Mouse (Mus musculus): ENCODE measurements around the gene Plekhg1.

The Plekhg1 gene

GRCm38 (mm10) chr10:3892368-3892767 is 152.2 kb downstream of the Plekhg1 start:
- no peak for DNase-seq

DNA sequence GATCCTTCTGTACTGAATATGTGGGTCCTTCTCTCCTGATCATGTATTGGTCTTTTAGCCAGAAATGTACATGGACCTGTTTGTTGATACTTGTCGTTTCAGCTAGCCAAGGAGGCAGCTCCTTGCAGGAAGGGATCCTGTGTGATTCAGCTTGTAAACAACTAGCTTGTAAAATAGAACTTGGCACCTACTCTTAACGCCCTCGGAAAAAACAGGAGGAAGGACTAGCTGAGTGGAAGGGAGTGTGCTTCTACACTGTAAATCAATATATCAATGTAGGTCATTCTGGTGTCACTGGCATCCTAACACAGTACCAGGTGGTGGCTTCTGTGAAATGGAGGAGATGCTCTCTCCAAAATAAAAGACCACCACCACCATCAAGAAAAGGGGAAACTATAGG is 157.9 kb downstream of the Plekhg1 start:
- DNase-seq, result no peak

DNA sequence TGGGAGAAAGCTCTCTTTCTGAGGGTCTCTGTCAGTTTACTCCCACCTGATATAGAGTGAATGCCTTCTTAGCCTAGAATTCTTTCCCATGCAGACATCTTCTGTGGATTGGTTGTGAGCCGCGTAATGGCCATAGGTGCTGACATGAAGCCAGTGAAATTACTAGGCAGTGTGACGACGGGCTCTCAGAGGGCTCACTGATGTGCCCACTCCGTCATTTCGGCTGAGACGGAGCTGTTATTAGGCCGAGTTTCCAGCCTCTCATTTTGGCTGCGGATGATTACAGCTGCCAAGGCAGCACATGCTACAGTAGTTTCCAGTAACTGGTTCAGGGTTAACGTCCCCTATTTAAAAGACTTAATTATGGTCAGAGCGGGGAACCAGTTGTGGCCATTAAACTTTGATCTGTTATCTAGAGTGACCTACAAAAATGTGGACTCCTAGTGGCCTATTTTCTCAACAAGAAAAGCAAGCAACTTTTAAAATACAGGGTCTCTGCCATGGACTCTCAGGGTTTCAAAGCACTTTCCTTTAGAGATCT is 160.3 kb downstream of the Plekhg1 start:
- peak; percentile 70 for DNase-seq

DNA sequence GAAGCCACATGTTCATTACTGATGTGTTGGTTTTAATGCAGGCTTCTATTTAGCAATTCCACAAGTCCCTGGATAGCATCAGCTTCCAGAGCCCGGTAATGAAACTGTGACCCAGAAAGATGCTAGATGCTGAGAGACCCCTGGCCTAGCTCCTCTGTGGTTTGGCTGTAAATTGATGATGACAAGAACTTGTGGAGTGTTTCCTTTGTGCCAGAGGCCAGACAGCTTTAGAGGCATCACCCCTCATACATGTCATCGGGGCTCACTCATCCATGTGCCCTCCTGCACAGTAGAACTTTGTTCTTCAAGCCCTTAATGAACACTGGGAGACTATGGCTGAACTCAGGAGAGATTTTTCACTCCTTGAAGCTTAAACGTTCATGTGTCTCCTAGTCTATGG is 165.6 kb downstream of the Plekhg1 start:
- peak; percentile 97 for DNase-seq

DNA sequence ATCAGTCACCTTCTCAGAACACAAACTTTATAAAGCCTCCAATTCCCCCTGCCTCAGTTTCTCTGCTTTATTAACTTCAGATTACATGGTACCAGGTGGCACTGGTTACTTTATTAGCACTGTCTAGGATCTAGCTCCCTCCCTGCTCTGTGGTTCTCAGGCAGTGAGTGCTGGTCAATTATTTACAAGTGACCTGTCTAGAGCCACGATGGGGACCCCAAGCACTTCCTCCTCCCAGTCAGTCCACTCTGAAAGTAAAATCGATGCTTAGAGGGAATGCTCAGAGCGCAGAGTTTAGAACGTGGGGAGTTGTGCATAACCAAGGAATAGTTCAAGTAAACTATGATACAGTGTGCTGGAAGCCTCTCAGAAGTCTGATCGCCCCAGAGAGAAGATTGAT is 173.9 kb downstream of the Plekhg1 start:
- no peak for DNase-seq

- peak; percentile 92 for DNase-seq
These were observed 180.4 kb downstream of the Plekhg1 start for GRCm38 (mm10) chr10:3920368-3921152.

- no peak for DNase-seq
These were observed 187.9 kb downstream of the Plekhg1 start for GRCm38 (mm10) chr10:3928008-3928545.

GRCm38 (mm10) chr10:3931831-3932230 is 191.7 kb downstream of the Plekhg1 start:
- peak; percentile 62 for DNase-seq

GRCm38 (mm10) chr10:3933311-3933940 is 193.3 kb downstream of the Plekhg1 start:
- no peak for DNase-seq

DNA sequence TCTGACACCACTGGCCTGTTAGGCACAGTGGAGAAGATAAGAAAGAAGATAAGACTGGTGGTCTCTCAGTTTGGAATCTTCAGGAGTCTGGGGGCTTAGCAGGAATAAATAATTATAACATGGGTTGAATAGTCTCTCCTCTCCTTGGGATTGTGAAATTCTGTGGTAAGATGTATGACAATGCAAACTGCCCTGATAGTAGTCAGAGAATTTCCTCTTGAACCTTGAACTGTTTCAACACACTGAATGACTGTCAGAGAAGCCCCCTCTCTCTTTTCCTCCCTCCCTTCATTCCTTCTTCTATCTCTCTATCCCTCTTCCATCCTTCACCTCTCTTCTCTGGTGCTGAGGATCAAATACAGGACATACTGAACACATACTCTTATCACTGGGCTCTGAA is 196.7 kb downstream of the Plekhg1 start:
- DNase-seq, result no peak

DNA sequence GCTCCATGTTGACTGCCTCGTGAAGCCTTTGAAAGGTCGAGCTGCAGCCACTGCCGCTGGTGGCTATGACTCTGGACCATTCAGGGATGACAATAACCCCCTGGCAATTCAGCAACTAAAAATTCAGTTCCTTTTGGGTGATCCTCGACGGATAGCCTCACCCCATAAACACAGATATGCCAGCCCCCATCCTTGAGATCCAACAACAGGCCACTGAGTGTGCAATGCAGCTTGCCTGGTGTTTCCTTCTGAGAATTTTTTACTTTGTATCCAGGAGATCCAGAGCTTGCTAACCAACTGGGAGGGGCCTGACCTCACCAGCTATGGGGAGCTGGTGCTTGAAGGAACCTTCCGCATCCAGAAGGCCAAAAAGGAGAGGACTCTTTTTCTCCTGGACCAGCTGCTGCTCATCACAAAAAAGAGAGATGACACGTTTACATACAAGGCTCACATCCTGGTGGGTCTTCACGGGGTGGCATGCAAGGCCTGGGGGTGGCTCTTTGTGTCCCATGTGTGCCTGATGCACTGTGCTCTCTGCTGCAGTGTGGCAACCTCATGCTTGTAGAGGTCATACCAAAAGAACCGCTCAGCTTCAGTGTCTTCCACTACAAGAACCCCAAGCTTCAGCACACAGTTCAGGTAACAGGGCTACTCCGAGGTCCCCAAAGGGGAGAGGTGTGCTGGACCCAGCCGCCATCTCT is 199.9 kb downstream of the Plekhg1 start:
- DNase-seq, result no peak

GRCm38 (mm10) chr10:3940596-3940975 is 200.4 kb downstream of the Plekhg1 start:
- no peak for DNase-seq

GRCm38 (mm10) chr10:3941054-3941757 is 201.0 kb downstream of the Plekhg1 start:
- DNase-seq, result peak; percentile 87

DNA sequence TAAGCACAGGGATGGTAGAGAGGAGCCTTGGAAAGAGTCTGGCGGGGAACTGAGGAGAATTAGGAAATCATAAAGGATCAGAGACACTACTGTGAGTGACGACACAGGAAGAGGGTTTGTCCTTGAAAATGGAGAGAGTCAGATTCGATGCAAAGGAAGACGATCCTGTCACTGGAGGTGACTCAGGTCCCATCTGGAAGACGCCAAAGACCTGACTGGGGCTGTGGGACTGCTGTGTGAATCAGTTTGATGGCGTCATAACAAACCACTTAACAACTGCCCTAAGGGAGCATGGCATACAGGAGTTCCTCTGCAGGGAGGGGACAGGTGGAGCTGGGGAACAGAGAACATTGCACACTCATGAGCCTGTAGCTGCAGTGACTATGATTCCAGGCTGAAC is 202.1 kb downstream of the Plekhg1 start:
- no peak for DNase-seq

DNA sequence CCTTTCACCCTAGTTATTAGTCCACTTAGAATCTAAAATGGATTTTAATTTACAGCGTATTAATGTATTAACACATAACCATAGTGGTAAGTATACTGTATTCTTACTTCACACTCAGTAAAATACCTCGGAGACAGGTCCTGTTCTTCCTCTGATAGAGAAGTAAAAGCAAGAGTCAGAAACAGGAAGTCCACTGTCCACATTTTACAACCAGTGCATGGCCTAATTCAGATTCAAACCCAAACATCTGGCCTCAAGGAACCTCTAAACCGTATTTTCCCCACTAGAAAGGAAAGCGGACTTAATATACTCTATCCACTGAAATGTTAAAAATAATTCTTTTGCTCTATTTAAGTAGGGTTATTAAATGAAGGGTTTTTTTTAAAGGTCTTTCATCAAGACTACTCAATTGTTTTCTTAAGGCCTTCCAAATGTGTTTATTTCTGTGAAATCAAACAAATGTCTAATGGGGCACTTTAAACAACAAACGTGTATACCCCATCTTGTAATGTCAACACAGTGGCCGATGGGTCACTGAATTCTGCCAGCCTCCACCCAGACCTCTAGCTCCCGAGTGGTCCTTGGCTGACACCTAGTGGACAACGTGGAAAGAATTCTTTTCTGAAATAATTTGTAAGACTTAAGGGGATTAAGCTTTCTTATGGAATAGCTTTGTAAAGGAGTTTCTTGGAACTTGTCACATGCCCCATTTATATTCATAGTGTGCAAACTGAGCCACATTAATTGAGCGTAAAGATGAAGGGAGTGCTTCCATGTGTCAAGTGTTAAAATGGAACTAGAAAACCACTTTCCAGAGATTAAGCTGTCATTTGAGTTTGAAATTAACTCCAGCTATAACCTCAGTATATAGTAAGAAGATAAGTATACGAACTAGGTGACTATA is 203.6 kb downstream of the Plekhg1 start:
- peak; percentile 90 for DNase-seq

GRCm38 (mm10) chr10:3946871-3947270 is 206.7 kb downstream of the Plekhg1 start:
- no peak for DNase-seq

GRCm38 (mm10) chr10:3947346-3947745 is 207.2 kb downstream of the Plekhg1 start:
- no peak for DNase-seq

- DNase-seq, result no peak
These were observed 209.1 kb downstream of the Plekhg1 start for GRCm38 (mm10) chr10:3949306-3949705.

GRCm38 (mm10) chr10:3956471-3956870 is 216.3 kb downstream of the Plekhg1 start:
- no peak for DNase-seq

DNA sequence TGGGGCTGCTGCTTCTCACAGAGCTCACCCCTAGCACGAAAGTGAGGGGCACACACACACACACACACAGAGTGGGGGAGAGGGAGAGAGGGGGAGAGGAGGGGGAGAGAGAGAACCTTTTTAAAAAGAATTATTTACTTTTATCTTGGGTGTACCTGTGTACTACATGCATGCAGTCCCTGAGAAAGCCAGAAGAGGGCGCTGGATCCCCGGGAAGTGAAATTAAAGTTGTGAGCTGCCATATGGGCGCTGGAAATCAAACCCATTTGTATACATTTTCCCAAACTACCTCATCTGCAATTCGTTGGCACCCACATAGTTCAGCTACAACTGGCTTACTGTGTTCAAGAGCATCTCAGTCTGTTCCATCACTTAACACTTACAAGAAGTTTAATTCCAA is 218.4 kb downstream of the Plekhg1 start:
- no peak for DNase-seq

GRCm38 (mm10) chr10:3969026-3969425 is 228.9 kb downstream of the Plekhg1 start:
- no peak for DNase-seq

GRCm38 (mm10) chr10:3972237-3972636 is 232.1 kb downstream of the Plekhg1 start:
- DNase-seq, result no peak
